Mouse (Mus musculus): ENCODE measurements around the gene Fgf22.

DNA sequence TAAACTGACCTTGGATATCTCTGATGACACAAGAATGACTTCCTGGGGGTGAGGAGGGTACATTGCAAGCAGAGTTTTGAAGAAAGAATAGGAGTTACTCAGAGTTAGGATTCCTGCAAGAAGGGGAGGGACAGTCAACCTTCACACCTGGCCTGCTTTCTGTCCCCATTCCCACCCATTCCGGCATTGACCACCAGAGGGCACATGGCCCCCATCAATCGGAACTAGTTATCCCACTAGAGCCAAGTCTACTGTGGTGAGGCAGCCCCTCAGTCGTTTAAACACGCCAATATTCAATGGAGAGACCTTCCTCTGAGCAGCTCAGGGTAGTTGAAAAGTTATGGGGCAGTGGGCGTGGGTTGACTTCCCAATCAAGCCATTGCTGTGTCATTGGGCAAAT is 13.5 kb downstream of the Fgf22 start:
- no peak for TF ChIP-seq EP300 (IDR thresholded peaks at IDR 0.05)
- peak; percentile 98 for TF ChIP-seq CTCF (IDR thresholded peaks at IDR 0.05)

Measured in lung, postnatal 0 days (tissue).